Mouse (Mus musculus): Measurements from ENCODE around the gene Pdx1. TPM values are rescaled to one million over a fixed set of nuclear protein-coding genes. Genes with fewer than 3 reads are reported as not detected.

The Pdx1 gene
- polyA plus RNA-seq (2012; rRNA removed): not detected in 2 replicates

- no peak for DNase-seq (ENCODE audit: low read depth)
Observed at GRCm38 (mm10) chr5:147269926-147270672, at the start of gene Pdx1. TSS of gene Pdx1 (plus strand) at chr5:147269959.

- DNase-seq (ENCODE audit: low read depth): no peak
Observed at GRCm38 (mm10) chr5:147227354-147228112, 42.2 kb upstream of the Pdx1 start.

- DNase-seq (ENCODE audit: low read depth): no peak
Observed at GRCm38 (mm10) chr5:147235406-147236309, 34.1 kb upstream of the Pdx1 start.

GRCm38 (mm10) chr5:147243908-147244307 is 25.9 kb upstream of the Pdx1 start:
- no peak for DNase-seq (ENCODE audit: low read depth)

- DNase-seq (ENCODE audit: low read depth): no peak
Observed at GRCm38 (mm10) chr5:147260189-147260588, 9.6 kb upstream of the Pdx1 start.

- no peak for DNase-seq (ENCODE audit: low read depth)
Observed at GRCm38 (mm10) chr5:147260778-147261177, 9.0 kb upstream of the Pdx1 start.

GRCm38 (mm10) chr5:147261899-147262541 is 7.7 kb upstream of the Pdx1 start:
- no peak for DNase-seq (ENCODE audit: low read depth)

- no peak for DNase-seq (ENCODE audit: low read depth)
Observed at GRCm38 (mm10) chr5:147263945-147264344, 5.8 kb upstream of the Pdx1 start.

- DNase-seq (ENCODE audit: low read depth): no peak
Observed at GRCm38 (mm10) chr5:147267434-147267833, 2.3 kb upstream of the Pdx1 start.

- DNase-seq (ENCODE audit: low read depth): no peak
Observed at GRCm38 (mm10) chr5:147268728-147269127, 1.0 kb upstream of the Pdx1 start.

- DNase-seq (ENCODE audit: low read depth): no peak
Observed at GRCm38 (mm10) chr5:147269371-147269770, 388 bp upstream of the Pdx1 start.

GRCm38 (mm10) chr5:147270673-147271655 is 1.2 kb downstream of the Pdx1 start:
- DNase-seq (ENCODE audit: low read depth): no peak

- DNase-seq (ENCODE audit: low read depth): no peak
Observed at GRCm38 (mm10) chr5:147272046-147272807, 2.5 kb downstream of the Pdx1 start.

- DNase-seq (ENCODE audit: low read depth): no peak
Observed at GRCm38 (mm10) chr5:147272808-147273345, 3.1 kb downstream of the Pdx1 start.

- no peak for DNase-seq (ENCODE audit: low read depth)
Observed at GRCm38 (mm10) chr5:147274174-147275141, 4.7 kb downstream of the Pdx1 start.

GRCm38 (mm10) chr5:147275761-147276160 is 6.0 kb downstream of the Pdx1 start:
- no peak for DNase-seq (ENCODE audit: low read depth)

- DNase-seq (ENCODE audit: low read depth): no peak
Observed at GRCm38 (mm10) chr5:147276701-147277546, 7.2 kb downstream of the Pdx1 start.
